Mouse (Mus musculus) embryonic facial prominence, embryonic 13.5 days (tissue): ENCODE data around the gene Zmat5. TPM values are rescaled to one million over a fixed set of nuclear protein-coding genes. Genes with fewer than 3 reads are reported as not detected.

Experiments
- ATAC-seq: fragments of 200-750 bp; cut with Nextera tagmentation; 2 replicates; pipeline ENCODE4 v1.8.0; 2017; ENCODE audit warnings: low read depth; ENCODE audit not compliant: insufficient number of reproducible peaks, insufficient read depth, low FRiP score, low TSS enrichment
- H3K27ac ChIP-seq: fragments of 300-500 bp; sonication (generic); 2 replicates; pipeline ENCODE4 v1.5.1; 2015; ENCODE audit warnings: moderate library complexity, mild to moderate bottlenecking, inconsistent platforms
- H3K27me3 ChIP-seq: fragments of 300-500 bp; sonication (generic); 2 replicates; pipeline ENCODE4 v1.6.1; 2015; ENCODE audit warnings: mild to moderate bottlenecking, inconsistent platforms
- H3K36me3 ChIP-seq: fragments of 300-500 bp; sonication (generic); 2 replicates; pipeline ENCODE4 v1.6.1; 2015; ENCODE audit warnings: mild to moderate bottlenecking, inconsistent platforms
- H3K4me1 ChIP-seq: fragments of 300-500 bp; sonication (generic); 2 replicates; pipeline ENCODE4 v1.6.1; 2015; ENCODE audit warnings: inconsistent platforms
- H3K4me2 ChIP-seq: fragments of 300-500 bp; sonication (generic); 2 replicates; pipeline ENCODE4 v1.6.1; 2015; ENCODE audit warnings: moderate library complexity, mild to moderate bottlenecking, inconsistent platforms
- H3K4me3 ChIP-seq: fragments of 300-500 bp; sonication (generic); 2 replicates; pipeline ENCODE4 v1.5.1; 2015; ENCODE audit warnings: mild to moderate bottlenecking, inconsistent platforms
- H3K9ac ChIP-seq: fragments of 300-500 bp; sonication (generic); 2 replicates; pipeline ENCODE4 v1.6.1; 2015; ENCODE audit warnings: mild to moderate bottlenecking, inconsistent platforms
- H3K9me3 ChIP-seq: fragments of 300-500 bp; sonication (generic); 2 replicates; pipeline ENCODE4 v1.6.1; 2016; ENCODE audit warnings: inconsistent platforms
- WGBS: fragments of 180-500 bp; shearing (Covaris S2); methylation state at CpG from one replicate; pipeline ENCODE4 v1.1.7; 2015; ENCODE audit warnings: mixed read lengths; 5-methylcytosine and 5-hydroxymethylcytosine counted together
- polyA plus RNA-seq: library from polyadenylated mRNA; unstranded; fragments of >200 nt; fragmentation: Nextera tagmentation; extraction: Ambion mirVana; gene quantifications from 2 replicates; pipeline ENCODE4 v1.2.1, GENCODE M21; 2015

Zmat5 gene
- polyA plus RNA-seq, 1 experiment from 2014 or later: 69.4 TPM

- no peak overlapping the region for H3K27ac ChIP-seq
These were observed 56.0 kb downstream of the Zmat5 start for GRCm38 (mm10) chr11:4760438-4760837.

GRCm38 (mm10) chr11:4761991-4762390 lies 57.5 kb downstream of the Zmat5 start:
- Histone ChIP-seq H3K9me3 (no peaks in the 10 kb centered on the region), H3K9ac (no peak overlapping the region), H3K4me1 (no peaks in the 10 kb centered on the region), H3K27ac (no peak overlapping the region), H3K27me3 (peaks cover 36% of the 10 kb centered on the region), H3K36me3 (no peaks in the 10 kb centered on the region), H3K4me3 (no peak overlapping the region), H3K4me2 (no peak overlapping the region)
- WGBS: 8% methylated on average over 6 of the region's 6 CpGs
- ATAC-seq: no peak

More at GRCm38 (mm10) chr11:4760438-4760837, 56.0 kb downstream of the Zmat5 start:
- ATAC-seq: no peak
- no peak overlapping the region for H3K4me2 ChIP-seq
- H3K9ac ChIP-seq: no peak overlapping the region
- H3K4me1 ChIP-seq: no peaks in the 10 kb centered on the region
- H3K27me3 ChIP-seq: peaks cover 36% of the 10 kb centered on the region
- no peaks in the 10 kb centered on the region for H3K9me3 ChIP-seq
- H3K36me3 ChIP-seq: no peaks in the 10 kb centered on the region
- WGBS: 19% methylated on average over 4 of the region's 4 CpGs
- no peak overlapping the region for H3K4me3 ChIP-seq

- WGBS: 12% methylated on average over 2 of the region's 2 CpGs
These were observed 58.0 kb downstream of the Zmat5 start for GRCm38 (mm10) chr11:4762511-4762910.

GRCm38 (mm10) chr11:4763631-4764030 lies 59.2 kb downstream of the Zmat5 start:
- Histone ChIP-seq H3K4me3 (no peak overlapping the region), H3K27me3 (peaks cover 36% of the 10 kb centered on the region), H3K9ac (no peak overlapping the region), H3K4me2 (no peak overlapping the region), H3K36me3 (peaks cover 12% of the 10 kb centered on the region), H3K4me1 (no peaks in the 10 kb centered on the region), H3K27ac (no peak overlapping the region), H3K9me3 (no peaks in the 10 kb centered on the region)
- WGBS: 14% methylated on average over 5 of the region's 5 CpGs
- ATAC-seq: no peak

More at GRCm38 (mm10) chr11:4762511-4762910, 58.0 kb downstream of the Zmat5 start:
- ATAC-seq: no peak
- H3K9ac ChIP-seq: no peak overlapping the region
- H3K36me3 ChIP-seq: peaks cover 4% of the 10 kb centered on the region
- peaks cover 36% of the 10 kb centered on the region for H3K27me3 ChIP-seq
- no peaks in the 10 kb centered on the region for H3K9me3 ChIP-seq
- H3K4me1 ChIP-seq: no peaks in the 10 kb centered on the region
- no peak overlapping the region for H3K27ac ChIP-seq
- H3K4me2 ChIP-seq: no peak overlapping the region
- no peak overlapping the region for H3K4me3 ChIP-seq

GRCm38 (mm10) chr11:4764476-4764875 lies 60.0 kb downstream of the Zmat5 start:
- no peak overlapping the region for H3K9ac ChIP-seq
- peaks cover 20% of the 10 kb centered on the region for H3K36me3 ChIP-seq
- no peak overlapping the region for H3K4me2 ChIP-seq
- ATAC-seq: no peak
- WGBS: 63% methylated on average over 5 of the region's 5 CpGs
- H3K27ac ChIP-seq: no peak overlapping the region
- no peaks in the 10 kb centered on the region for H3K4me1 ChIP-seq
- no peaks in the 10 kb centered on the region for H3K9me3 ChIP-seq
- peaks cover 36% of the 10 kb centered on the region for H3K27me3 ChIP-seq
- no peak overlapping the region for H3K4me3 ChIP-seq

- Histone ChIP-seq H3K4me2 (no peak overlapping the region), H3K9ac (no peak overlapping the region), H3K9me3 (no peaks in the 10 kb centered on the region), H3K36me3 (peaks cover 49% of the 10 kb centered on the region), H3K27me3 (peaks cover 5% of the 10 kb centered on the region), H3K4me1 (no peaks in the 10 kb centered on the region), H3K27ac (no peak overlapping the region), H3K4me3 (no peak overlapping the region)
- WGBS: 72% methylated on average over 4 of the region's 4 CpGs
- no peak for ATAC-seq
These were observed 63.9 kb downstream of the Zmat5 start for GRCm38 (mm10) chr11:4768399-4768798.

GRCm38 (mm10) chr11:4769293-4769692 lies 64.8 kb downstream of the Zmat5 start:
- no peak overlapping the region for H3K9ac ChIP-seq
- H3K27ac ChIP-seq: no peak overlapping the region
- no peak for ATAC-seq
- no peaks in the 10 kb centered on the region for H3K9me3 ChIP-seq
- no peaks in the 10 kb centered on the region for H3K27me3 ChIP-seq
- no peak overlapping the region for H3K4me3 ChIP-seq
- H3K4me2 ChIP-seq: no peak overlapping the region
- WGBS: 63% methylated on average over 7 of the region's 7 CpGs
- H3K4me1 ChIP-seq: no peaks in the 10 kb centered on the region
- H3K36me3 ChIP-seq: peaks cover 49% of the 10 kb centered on the region

GRCm38 (mm10) chr11:4769881-4770280 lies 65.4 kb downstream of the Zmat5 start:
- Histone ChIP-seq H3K27ac (no peak overlapping the region), H3K4me2 (no peak overlapping the region), H3K9ac (no peak overlapping the region), H3K4me1 (no peaks in the 10 kb centered on the region), H3K36me3 (peaks cover 52% of the 10 kb centered on the region), H3K4me3 (no peak overlapping the region), H3K27me3 (no peaks in the 10 kb centered on the region), H3K9me3 (no peaks in the 10 kb centered on the region)
- 93% methylated on average over 6 of the region's 6 CpGs for WGBS
- no peak for ATAC-seq

- no peak for ATAC-seq
- no peak overlapping the region for H3K9ac ChIP-seq
- 65% methylated on average over 7 of the region's 7 CpGs for WGBS
- H3K4me2 ChIP-seq: no peak overlapping the region
- peaks cover 64% of the 10 kb centered on the region for H3K36me3 ChIP-seq
- H3K27ac ChIP-seq: no peak overlapping the region
- no peaks in the 10 kb centered on the region for H3K9me3 ChIP-seq
- H3K4me3 ChIP-seq: no peak overlapping the region
- H3K27me3 ChIP-seq: no peaks in the 10 kb centered on the region
- H3K4me1 ChIP-seq: no peaks in the 10 kb centered on the region
These were observed 67.3 kb downstream of the Zmat5 start for GRCm38 (mm10) chr11:4771756-4772155.

GRCm38 (mm10) chr11:4772925-4773324 lies 68.4 kb downstream of the Zmat5 start:
- no peak for ATAC-seq
- peaks cover 71% of the 10 kb centered on the region for H3K36me3 ChIP-seq
- no peaks in the 10 kb centered on the region for H3K9me3 ChIP-seq
- no peak overlapping the region for H3K4me2 ChIP-seq
- no peak overlapping the region for H3K9ac ChIP-seq
- H3K27me3 ChIP-seq: no peaks in the 10 kb centered on the region
- 39% methylated on average over 3 of the region's 3 CpGs for WGBS
- no peaks in the 10 kb centered on the region for H3K4me1 ChIP-seq
- H3K27ac ChIP-seq: no peak overlapping the region
- H3K4me3 ChIP-seq: no peak overlapping the region

- WGBS: 72% methylated on average over 3 of the region's 3 CpGs
These were observed 76.4 kb downstream of the Zmat5 start for GRCm38 (mm10) chr11:4780927-4781326.

GRCm38 (mm10) chr11:4783116-4783515 lies 78.6 kb downstream of the Zmat5 start:
- Histone ChIP-seq H3K36me3 (peaks cover 99% of the 10 kb centered on the region), H3K4me3 (no peak overlapping the region), H3K4me2 (no peak overlapping the region), H3K4me1 (no peaks in the 10 kb centered on the region), H3K9me3 (no peaks in the 10 kb centered on the region), H3K9ac (no peak overlapping the region), H3K27me3 (no peaks in the 10 kb centered on the region), H3K27ac (no peak overlapping the region)
- ATAC-seq: no peak
- 84% methylated on average over 3 of the region's 3 CpGs for WGBS

More at GRCm38 (mm10) chr11:4780927-4781326, 76.4 kb downstream of the Zmat5 start:
- ATAC-seq: no peak
- Histone ChIP-seq H3K27ac (no peak overlapping the region), H3K4me2 (no peak overlapping the region), H3K36me3 (peaks cover 99% of the 10 kb centered on the region), H3K27me3 (no peaks in the 10 kb centered on the region), H3K9ac (no peak overlapping the region), H3K9me3 (no peaks in the 10 kb centered on the region), H3K4me3 (no peak overlapping the region), H3K4me1 (no peaks in the 10 kb centered on the region)
